Comparison of ENCODE assay signal across 8 mouse cellular contexts in the genomic region with DNA sequence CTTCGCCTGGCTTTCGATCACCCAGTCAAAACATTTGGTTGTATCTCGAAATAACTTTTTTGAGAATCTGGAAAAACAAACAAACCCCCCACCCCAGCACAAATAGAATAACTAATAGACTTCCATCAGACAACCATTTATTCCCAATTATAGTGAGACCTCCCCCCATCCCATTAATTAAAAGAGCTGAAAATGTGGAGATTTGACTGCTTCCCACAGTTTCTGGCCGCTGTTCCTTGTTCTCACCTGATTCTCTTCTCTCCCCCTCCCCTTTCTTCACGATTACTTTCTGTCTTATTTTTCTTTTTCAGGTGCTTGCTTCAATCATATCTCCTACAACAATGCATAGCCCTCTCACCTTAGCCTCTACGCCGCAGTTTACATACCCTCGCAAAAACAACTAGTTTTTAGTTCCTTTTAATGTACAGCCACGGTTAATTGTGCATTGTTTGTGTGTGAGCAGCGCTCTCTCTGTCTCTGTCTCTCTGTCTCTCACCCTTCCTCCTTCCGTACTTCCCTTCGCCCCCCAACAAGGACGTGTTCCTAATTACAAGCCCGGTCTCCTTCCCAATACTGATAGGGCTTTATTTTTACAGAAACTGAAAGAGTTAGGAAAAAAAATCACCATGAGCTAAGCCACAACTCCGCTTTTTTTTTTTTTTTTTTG.
DNase-seq lines count a peak whose midpoint lies in the region; ATAC-seq and TF ChIP-seq lines count a peak whose summit lies in the region.

No protein-coding gene starts in this region.

- peak overlapping the region; percentile 38; the same call in 1 of the 2 replicates for H3K9ac ChIP-seq in lung, embryonic 15.5 days
- H3K9ac ChIP-seq in forebrain, embryonic 14.5 days (ENCODE audit: low read length) = no peak overlapping the region
- peak overlapping the region; percentile 40 for H3K9ac ChIP-seq in kidney, postnatal 0 days (ENCODE audit: low read depth, low read length)
- no peak overlapping the region for H3K9ac ChIP-seq in neural tube, embryonic 12.5 days

- no peaks in the 10 kb centered on the region for H3K9me3 ChIP-seq in lung, embryonic 15.5 days
- no peaks in the 10 kb centered on the region for H3K9me3 ChIP-seq in forebrain, embryonic 14.5 days (replicated peaks; ENCODE audit: control insufficient read depth, low read length)
- no peaks in the 10 kb centered on the region for H3K9me3 ChIP-seq in kidney, postnatal 0 days (replicated peaks; ENCODE audit: low read length)
- no peaks in the 10 kb centered on the region for H3K9me3 ChIP-seq in neural tube, embryonic 12.5 days

- H3K36me3 ChIP-seq in lung, embryonic 15.5 days = no peaks in the 10 kb centered on the region
- no peaks in the 10 kb centered on the region for H3K36me3 ChIP-seq in forebrain, embryonic 14.5 days (ENCODE audit: control insufficient read depth, insufficient read depth, low read length)
- no peaks in the 10 kb centered on the region for H3K36me3 ChIP-seq in kidney, postnatal 0 days (ENCODE audit: insufficient read depth, low read length)
- H3K36me3 ChIP-seq in neural tube, embryonic 12.5 days = no peaks in the 10 kb centered on the region

- H3K27me3 ChIP-seq in lung, embryonic 15.5 days = peaks cover 59% of the 10 kb centered on the region
- H3K27me3 ChIP-seq in forebrain, embryonic 14.5 days (replicated peaks; ENCODE audit: control insufficient read depth, insufficient read depth, low read length) = peaks cover 40% of the 10 kb centered on the region
- peaks cover 25% of the 10 kb centered on the region for H3K27me3 ChIP-seq in kidney, postnatal 0 days (ENCODE audit: insufficient read depth, low read length)
- peaks cover 77% of the 10 kb centered on the region for H3K27me3 ChIP-seq in neural tube, embryonic 12.5 days (replicated peaks)

- peak overlapping the region; percentile 49 for H3K4me3 ChIP-seq in lung, embryonic 15.5 days
- H3K4me3 ChIP-seq in forebrain, embryonic 14.5 days (ENCODE audit: low read depth, low read length) = peak overlapping the region; percentile 29
- H3K4me3 ChIP-seq in kidney, postnatal 0 days (replicated peaks; ENCODE audit: low read depth, low read length) = peak overlapping the region; percentile 39
- H3K4me3 ChIP-seq in neural tube, embryonic 12.5 days = peak overlapping the region; percentile 27; the same call in 1 of the 2 replicates

- 3% methylated on average over 15 of the region's 15 CpGs for WGBS in lung, embryonic 15.5 days
- WGBS in forebrain, embryonic 14.5 days = 1% methylated on average over 15 of the region's 15 CpGs
- WGBS in kidney, postnatal 0 days = 2% methylated on average over 15 of the region's 15 CpGs
- under 1% methylated on average over 15 of the region's 15 CpGs for WGBS in neural tube, embryonic 12.5 days

- no peak for DNase-seq in lung, adult 18-20 months
- no peak for DNase-seq in forebrain, embryonic 14.5 days (ENCODE audit: low spot score)
- DNase-seq in kidney, postnatal 0 days (ENCODE audit: low spot score) = peak; percentile 27
- DNase-seq in frontal cortex, adult 2 months (ENCODE audit: extremely low spot score in 1 of 2, low spot score in 1 of 2) = no peak
- no peak for DNase-seq in adrenal gland, adult 2 months
- DNase-seq in left cerebral cortex, adult 8-10 months (ENCODE audit: low spot score in 2 of 2) = no peak

- no peak for TF ChIP-seq CTCF in kidney, postnatal 0 days (IDR thresholded peaks at IDR 0.05; ENCODE audit: low read depth)

- no peak overlapping the region for H3K27ac ChIP-seq in lung, embryonic 15.5 days
- no peak overlapping the region for H3K27ac ChIP-seq in forebrain, embryonic 14.5 days (ENCODE audit: low read depth, low read length)
- no peak overlapping the region for H3K27ac ChIP-seq in kidney, postnatal 0 days
- no peak overlapping the region for H3K27ac ChIP-seq in neural tube, embryonic 12.5 days

- peaks cover 53% of the 10 kb centered on the region for H3K4me1 ChIP-seq in lung, embryonic 15.5 days
- peaks cover 17% of the 10 kb centered on the region; the same call in 1 of the 2 replicates for H3K4me1 ChIP-seq in forebrain, embryonic 14.5 days (ENCODE audit: control insufficient read depth, insufficient read depth, low read length)
- H3K4me1 ChIP-seq in kidney, postnatal 0 days (replicated peaks; ENCODE audit: insufficient read depth, low read length) = peaks cover 33% of the 10 kb centered on the region
- H3K4me1 ChIP-seq in neural tube, embryonic 12.5 days = peaks cover 44% of the 10 kb centered on the region

- H3K4me2 ChIP-seq in lung, embryonic 15.5 days = peak overlapping the region; percentile 96
- H3K4me2 ChIP-seq in forebrain, embryonic 14.5 days (ENCODE audit: low read length) = peak overlapping the region; percentile 66
- peak overlapping the region; percentile 86 for H3K4me2 ChIP-seq in kidney, postnatal 0 days (ENCODE audit: low read length)
- H3K4me2 ChIP-seq in neural tube, embryonic 12.5 days (replicated peaks) = peak overlapping the region; percentile 61

- no peak for ATAC-seq in lung, embryonic 15.5 days (ENCODE audit: borderline replicate concordance, extremely low read depth, low FRiP score, low TSS enrichment)
- no peak for ATAC-seq in forebrain, embryonic 14.5 days
- ATAC-seq in kidney, postnatal 0 days (replicated peaks; ENCODE audit: low FRiP score, low read depth) = no peak
- ATAC-seq in neural tube, embryonic 12.5 days (ENCODE audit: low FRiP score, low read depth) = no peak

Comparison
In these comparisons a context has a peak if more than half of its experiments do, and no peak if none do; other contexts are left out.
1. H3K9ac ChIP-seq: peak in lung, embryonic 15.5 days (single experiment) and kidney, postnatal 0 days (single experiment); none in forebrain, embryonic 14.5 days (single experiment) and neural tube, embryonic 12.5 days (single experiment).
2. Peak in every context shown above with its lines, with median percentiles within 50 percentile points of each other: H3K4me2 ChIP-seq and H3K4me3 ChIP-seq.